ENCODE assay signal across 7 mouse cellular contexts in the genomic region with DNA sequence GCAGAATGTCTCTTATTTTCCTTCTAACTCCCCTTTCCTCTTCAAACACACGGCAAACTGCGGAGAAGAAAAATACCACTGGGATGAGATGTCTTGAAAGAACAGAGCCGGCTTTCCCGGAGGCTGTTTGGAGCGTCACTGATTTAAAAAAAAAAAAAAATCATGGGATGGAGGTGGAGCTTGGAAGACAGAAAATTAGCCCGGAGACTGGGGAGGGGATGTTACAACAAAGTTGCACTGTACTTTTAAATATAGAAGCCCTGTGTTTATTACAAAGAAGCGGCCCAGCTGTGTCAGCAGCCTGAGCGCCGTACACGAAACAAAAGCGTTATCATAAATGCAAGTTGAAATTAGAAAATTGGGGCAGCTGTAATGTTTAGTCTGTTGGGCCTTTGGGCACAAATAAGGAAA. TPM values are rescaled to one million over a fixed set of nuclear protein-coding genes. Genes with fewer than 3 reads are reported as not detected.
DNase-seq lines count a peak whose midpoint lies in the region; TF ChIP-seq lines count a peak whose summit lies in the region.

No protein-coding gene starts in this region.

- peak; percentile 73 for TF ChIP-seq POLR2A in heart, adult 2 months (IDR thresholded peaks at IDR 0.05; ENCODE audit: insufficient read depth, low read depth, low read length)

- intact Hi-C loops in heart, adult 2 months (cut with DNase I) = loop anchor here (2.0 kb wide), 1 partner anchor 29 kb away; no protein-coding TSS in a partner anchor

- H3K79me2 ChIP-seq in heart, adult 2 months (replicated peaks; ENCODE audit: control insufficient read depth, insufficient read depth, low read length) = peaks cover 14% of the 10 kb centered on the region

- WGBS in heart, adult 2 months = 1% methylated on average over 11 of the region's 11 CpGs

- DNase-seq in spleen, adult 12 weeks (ENCODE audit: low spot score) = peak; percentile 17
- no peak for DNase-seq in spleen, postnatal 14 days (ENCODE audit: low spot score in 2 of 2)
- DNase-seq in brain, adult 2 months (ENCODE audit: low read depth, low spot score) = peak; percentile 79
- DNase-seq in heart, adult 2 months = peak; percentile 45 to 59
- DNase-seq in kidney, adult 9 months = peak; percentile 70
- DNase-seq in lung, adult 18-20 months = peak; percentile 39 to 54
- peak; percentile 17 to 18 for DNase-seq in right cerebral cortex, postnatal 36 days (ENCODE audit: low spot score in 2 of 2)

- H3K4me3 ChIP-seq in heart, adult 2 months = peak overlapping the region; percentile 100

- no peaks in the 10 kb centered on the region for H3K27me3 ChIP-seq in heart, adult 2 months (ENCODE audit: control insufficient read depth, insufficient read depth, low read length)

- TF ChIP-seq EP300 in heart, adult 2 months (IDR thresholded peaks at IDR 0.05; ENCODE audit: insufficient read depth, low read depth, low read length) = no peak

- H3K36me3 ChIP-seq in heart, adult 2 months (ENCODE audit: control insufficient read depth, insufficient read depth, low read length) = peaks cover 4% of the 10 kb centered on the region

- H3K4me1 ChIP-seq in heart, adult 2 months (ENCODE audit: control insufficient read depth, insufficient read depth, low read length) = peaks cover 23% of the 10 kb centered on the region

- H3K9ac ChIP-seq in heart, adult 2 months (ENCODE audit: low read depth, low read length) = peak overlapping the region; percentile 97

- TF ChIP-seq CTCF in heart, adult 2 months (IDR thresholded peaks at IDR 0.05) = no peak

- H3K27ac ChIP-seq in heart, adult 2 months = peak overlapping the region; percentile 100

RNA-seq across cellular contexts. Expression of a gene that starts 0.9 kb away (rescaled TPM):
- total RNA-seq in heart, adult 2 months (2021) = 10 to 100 TPM; 22.0 to 22.7 TPM
- polyA plus RNA-seq in heart, adult 2 months (2012; rRNA removed) = 3.7 and 7.0 TPM in 2 replicates

RNA-seq across cellular contexts. Expression of a gene that starts 1.3 kb away (rescaled TPM):
- 10 to 100 TPM; 13.3 to 13.7 TPM for total RNA-seq in heart, adult 2 months (2021)
- 6.6 and 11.3 TPM in 2 replicates for polyA plus RNA-seq in heart, adult 2 months (2012; rRNA removed)

RNA-seq across cellular contexts. Expression of a gene that starts 30.6 kb away (rescaled TPM):
- under 1 TPM; 0.10 to 0.14 TPM for total RNA-seq in heart, adult 2 months (2021)
- polyA plus RNA-seq in heart, adult 2 months (2012; rRNA removed) = 0.08 and 0.20 TPM in 2 replicates

RNA-seq across cellular contexts. Expression of a gene that starts 55.9 kb away (rescaled TPM):
- total RNA-seq in heart, adult 2 months (2021) = 1 to 10 TPM; 9.3 to 9.8 TPM
- 2.9 and 4.7 TPM in 2 replicates for polyA plus RNA-seq in heart, adult 2 months (2012; rRNA removed)

Comparison
In these comparisons a context has a peak if more than half of its experiments do, and no peak if none do; other contexts are left out.
1. DNase-seq: peak in spleen, adult 12 weeks (single experiment), brain, adult 2 months (single experiment), heart, adult 2 months (2 of 2), kidney, adult 9 months (single experiment), lung, adult 18-20 months (2 of 2) and right cerebral cortex, postnatal 36 days (2 of 2); none in spleen, postnatal 14 days (0 of 2).